Mouse (Mus musculus) T-helper 2 cell (primary cell): ENCODE measurements around the gene Skint11.
"Not testable (repeated sequence)": the region's sequence is repeated elsewhere in the genome, so short reads cannot be mapped to it uniquely, and the experiment has no call there.

Experiments used
- in situ Hi-C: fragments of 300-600 bp; cut with MboI, MseI; formaldehyde crosslinking; loops from one replicate; pipeline ENCODE4 v1.15.1; 2025; ENCODE audit warnings: high pct_unique_total_duplicates

Gene Skint11

DNA sequence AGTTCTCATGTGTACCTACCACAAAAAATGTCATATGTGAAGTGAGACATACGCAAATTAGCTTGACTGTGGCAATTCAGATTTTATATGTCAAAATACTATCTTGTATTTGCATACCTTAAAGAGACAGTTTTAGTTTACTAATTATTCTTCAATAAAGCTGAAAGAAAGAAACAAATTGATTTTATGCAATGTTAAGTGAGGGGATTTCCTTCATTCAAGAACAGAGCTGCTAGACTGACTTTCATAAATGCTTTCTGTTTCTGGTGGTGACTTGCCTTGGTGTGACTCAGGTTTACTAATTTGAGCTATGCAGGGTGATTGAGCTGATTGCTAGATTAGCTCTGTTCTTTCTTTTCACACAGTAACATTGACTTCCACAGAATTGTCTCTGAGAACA is at the start of gene Skint11:
Gene Skint11 (plus strand): TSS at position 301 of the 400 bp plus-strand sequence.
- in situ Hi-C loops, result no loop called here

DNA sequence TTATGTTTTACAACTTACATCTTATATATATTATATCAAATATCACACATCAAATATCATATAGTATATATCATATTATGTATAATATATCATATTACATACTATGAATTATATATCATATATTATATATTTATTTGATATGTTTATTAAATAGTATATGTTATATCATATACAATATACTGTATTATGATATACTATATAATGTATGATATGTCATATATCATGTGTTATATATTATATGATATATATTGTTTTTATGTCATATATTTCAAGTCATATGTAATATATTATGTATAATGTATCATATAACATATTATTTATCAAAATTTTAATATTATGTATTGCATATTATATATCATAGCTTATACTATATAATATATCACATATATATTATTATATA is 2.0 kb upstream of the Skint11 start:
- in situ Hi-C loops, result no loop called here

DNA sequence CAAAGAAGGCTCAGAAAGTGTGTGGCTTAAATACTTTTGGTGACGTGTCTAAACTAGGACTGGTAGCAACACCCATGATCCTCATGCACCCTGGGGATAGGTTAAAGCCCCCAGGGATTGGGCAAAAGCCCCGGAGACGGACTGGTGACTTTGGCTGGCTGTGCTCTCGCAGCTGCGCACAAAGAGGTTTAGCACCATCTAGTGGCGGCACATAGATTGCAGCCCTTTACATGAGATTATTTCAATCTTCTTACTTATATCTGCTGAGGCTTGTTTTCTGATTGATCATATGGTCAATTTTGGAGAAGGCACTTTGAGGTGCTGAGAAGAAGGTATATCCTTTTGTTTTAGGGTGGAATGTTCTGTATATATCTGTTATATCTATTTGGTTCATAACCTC is 9.7 kb downstream of the Skint11 start:
- in situ Hi-C loops, result not testable (repeated sequence)

- in situ Hi-C loops, result loop anchor here (5.0 kb wide), 1 partner anchor 850 kb away; no protein-coding TSS in a partner anchor
These were observed 93.7 kb downstream of the Skint11 start for GRCm38 (mm10) chr4:114256906-114257305.
